Mouse (Mus musculus) splenic B cell, adult 2 months (primary cell): Measurements from ENCODE around the gene Treml1.
"Not testable (repeated sequence)": the region's sequence is repeated elsewhere in the genome, so short reads cannot be mapped to it uniquely, and the experiment has no call there.

Source experiments
- DNase-seq: peaks from one replicate; pipeline ENCODE4 v3.0.0-alpha.2; 2011; ENCODE audit warnings: low read depth, low spot score
- H3K27me3 ChIP-seq: 2 replicates; pipeline ENCODE4 v1.6.1; 2012; ENCODE audit warnings: mild to moderate bottlenecking, low read length, moderate library complexity, mixed read lengths; ENCODE audit not compliant: control insufficient read depth, poor library complexity, insufficient read depth, severe bottlenecking
- H3K36me3 ChIP-seq: 2 replicates; pipeline ENCODE4 v1.6.1; 2012; ENCODE audit warnings: mild to moderate bottlenecking, low read length, moderate library complexity, mixed read lengths; ENCODE audit not compliant: control insufficient read depth, poor library complexity, insufficient read depth, severe bottlenecking

The Treml1 gene

GRCm38 (mm10) chr17:48345824-48346223, 13.9 kb upstream of the Treml1 start:
- no peak for DNase-seq
- Histone ChIP-seq H3K36me3 (no peaks in the 10 kb centered on the region), H3K27me3 (no peaks in the 10 kb centered on the region)

DNA sequence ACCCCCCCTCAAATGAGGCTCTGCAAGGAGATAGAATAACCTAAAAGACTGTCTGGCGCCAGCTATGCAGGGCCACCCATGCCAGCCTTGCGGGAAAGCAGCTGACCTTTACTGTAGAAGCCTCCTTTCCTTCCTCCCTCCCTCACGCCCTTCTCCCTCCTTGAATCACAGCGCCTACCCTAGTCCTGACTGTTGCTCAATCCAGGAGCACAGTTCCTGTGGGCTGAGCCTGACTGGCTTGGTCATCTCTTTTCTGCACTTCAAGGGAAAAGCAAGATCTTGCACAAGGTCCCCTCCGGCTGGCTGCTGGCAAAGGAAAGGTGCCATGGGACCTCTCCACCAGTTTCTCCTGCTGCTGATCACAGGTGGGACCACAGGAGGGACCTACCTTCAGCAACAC, 13.5 kb upstream of the Treml1 start, which contains the start of gene Trem2:
TSS of gene Trem2 (plus strand) at position 171 of the 400 bp plus-strand sequence.
- Histone ChIP-seq H3K36me3 (no peaks in the 10 kb centered on the region), H3K27me3 (no peaks in the 10 kb centered on the region)
- DNase-seq = no peak

DNA sequence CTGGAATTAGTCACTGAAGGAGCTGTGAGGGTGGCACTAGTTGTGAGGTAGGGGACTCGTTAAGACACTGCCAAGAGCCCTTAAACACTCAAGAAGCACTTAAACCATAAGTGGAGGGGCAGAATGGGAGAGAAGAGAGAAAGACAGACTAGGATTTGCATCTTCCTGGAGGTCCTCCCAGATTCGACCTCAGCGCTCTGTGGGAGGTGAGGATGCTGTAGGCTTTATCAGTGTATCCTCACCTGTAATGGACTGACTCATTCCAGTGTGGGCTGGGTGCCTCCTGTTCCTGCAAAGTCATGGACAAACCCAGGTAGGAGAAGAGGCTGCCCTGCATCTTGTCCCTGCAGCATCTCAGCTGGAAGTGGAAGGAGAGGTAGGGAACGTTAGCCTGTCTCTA, 12.9 kb upstream of the Treml1 start:
- Histone ChIP-seq H3K27me3 (no peaks in the 10 kb centered on the region), H3K36me3 (no peaks in the 10 kb centered on the region)
- DNase-seq = no peak

DNA sequence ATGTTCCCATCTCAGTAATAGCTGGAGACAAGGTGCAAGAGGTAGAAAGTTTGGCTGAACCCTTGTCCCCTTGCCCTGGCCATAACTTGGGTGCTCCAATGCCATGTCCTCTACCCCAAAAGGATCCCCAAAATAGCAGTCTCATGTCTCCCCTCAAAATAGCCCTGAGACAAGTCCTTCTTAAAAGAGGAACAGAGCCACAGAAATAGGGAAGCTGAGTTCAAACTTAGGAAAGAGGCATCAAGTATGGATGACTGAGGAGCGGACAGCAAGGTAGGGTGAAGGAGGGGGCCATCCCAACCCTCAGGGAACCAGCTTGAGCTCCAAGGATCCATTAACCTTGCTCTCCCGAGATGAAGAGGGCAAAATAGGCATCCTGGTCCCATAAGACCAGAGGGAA, 12.4 kb upstream of the Treml1 start:
- no peaks in the 10 kb centered on the region for H3K27me3 ChIP-seq
- no peaks in the 10 kb centered on the region for H3K36me3 ChIP-seq
- no peak for DNase-seq

DNA sequence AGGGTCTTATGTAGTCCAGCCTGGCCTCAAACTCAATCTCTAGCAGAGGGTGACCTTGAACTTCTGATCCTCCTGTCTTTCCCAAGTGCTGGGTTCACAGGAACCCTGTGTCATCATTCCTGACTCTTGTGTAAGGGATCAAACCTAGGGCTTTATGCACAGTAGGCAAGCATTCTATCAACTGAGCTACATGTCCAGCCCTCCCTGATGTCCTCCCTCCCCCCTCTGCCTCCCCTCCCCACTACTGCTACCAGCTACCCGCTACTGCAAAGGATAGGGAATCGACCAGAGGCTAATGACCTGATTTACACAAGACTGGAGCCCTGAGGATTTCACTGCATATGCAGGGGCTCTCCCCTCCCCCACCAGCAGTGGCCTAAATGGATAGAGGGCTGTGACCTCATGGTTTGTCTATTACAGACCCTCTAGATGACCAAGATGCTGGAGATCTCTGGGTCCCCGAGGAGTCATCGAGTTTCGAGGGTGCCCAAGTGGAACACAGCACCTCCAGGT, 9.0 kb upstream of the Treml1 start:
- DNase-seq = no peak
- no peaks in the 10 kb centered on the region for H3K36me3 ChIP-seq
- no peaks in the 10 kb centered on the region for H3K27me3 ChIP-seq

DNA sequence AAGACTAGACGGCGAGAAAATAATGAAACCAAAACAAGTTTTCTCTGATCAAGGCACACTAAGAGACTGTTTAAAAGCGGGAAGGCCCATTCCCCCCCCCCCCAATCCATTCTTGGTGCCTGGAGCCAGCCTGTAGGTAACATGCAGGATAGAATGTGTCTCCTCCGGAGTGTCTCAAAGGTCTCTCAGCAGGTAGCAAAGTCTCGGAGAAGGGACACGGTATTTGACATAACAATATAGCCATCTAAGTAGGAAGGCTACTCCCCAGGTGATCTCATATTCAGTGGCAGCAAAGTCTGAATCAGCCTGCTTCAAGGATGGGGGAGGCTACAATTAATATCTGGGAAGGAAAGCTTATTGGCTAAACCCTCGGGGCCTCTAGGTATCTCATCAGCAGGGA, 6.7 kb upstream of the Treml1 start:
- not testable (repeated sequence) for DNase-seq, H3K27me3 ChIP-seq, H3K36me3 ChIP-seq

- no peaks in the 10 kb centered on the region for H3K27me3 ChIP-seq
- no peak for DNase-seq
- H3K36me3 ChIP-seq = no peaks in the 10 kb centered on the region
Measured at GRCm38 (mm10) chr17:48355822-48356221, 3.9 kb upstream of the Treml1 start.

- no peak for DNase-seq
- no peaks in the 10 kb centered on the region for H3K36me3 ChIP-seq
- no peaks in the 10 kb centered on the region for H3K27me3 ChIP-seq
Measured at GRCm38 (mm10) chr17:48357892-48358291, 1.8 kb upstream of the Treml1 start.

DNA sequence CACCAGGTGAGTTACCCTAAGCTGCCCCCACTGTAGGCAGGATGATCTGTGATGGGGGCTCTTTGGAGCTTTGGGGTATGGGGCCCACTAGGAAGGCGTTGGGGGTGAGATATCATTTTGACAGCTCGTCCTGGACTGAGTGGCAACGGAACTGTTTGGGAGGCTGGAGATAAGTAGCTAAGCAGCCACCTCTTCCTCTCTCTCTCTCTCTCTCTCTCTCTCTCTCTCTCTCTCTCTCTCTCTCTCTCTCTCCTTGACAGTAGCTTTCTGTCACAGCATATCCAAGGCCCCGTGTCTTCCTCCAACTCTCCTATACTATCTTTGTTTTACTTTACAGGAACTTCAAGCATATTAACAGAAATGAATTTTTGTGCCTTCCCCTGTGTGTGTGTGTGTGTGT, 746 bp downstream of the Treml1 start:
- Histone ChIP-seq H3K36me3 (no peaks in the 10 kb centered on the region), H3K27me3 (no peaks in the 10 kb centered on the region)
- DNase-seq = no peak

DNA sequence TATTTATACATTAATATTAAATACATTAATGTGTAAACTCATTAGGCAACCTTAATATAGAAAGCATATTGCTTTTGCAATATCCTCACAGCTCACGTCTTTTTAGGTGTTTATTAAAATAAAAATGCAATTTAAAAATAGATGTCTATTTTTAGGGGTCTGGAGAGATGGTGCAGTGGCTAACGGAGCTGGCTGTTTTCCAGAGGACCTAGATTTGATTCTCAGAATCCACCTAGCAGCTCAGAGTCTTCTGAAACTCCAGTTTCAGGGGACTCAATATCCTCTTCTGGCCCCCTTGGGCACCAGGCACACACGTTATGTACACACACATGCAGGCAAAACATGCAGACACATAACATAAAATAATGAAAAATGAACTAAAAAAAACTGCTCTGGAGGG, 2.6 kb downstream of the Treml1 start:
- Histone ChIP-seq H3K27me3 (no peaks in the 10 kb centered on the region), H3K36me3 (no peaks in the 10 kb centered on the region)
- DNase-seq = no peak

DNA sequence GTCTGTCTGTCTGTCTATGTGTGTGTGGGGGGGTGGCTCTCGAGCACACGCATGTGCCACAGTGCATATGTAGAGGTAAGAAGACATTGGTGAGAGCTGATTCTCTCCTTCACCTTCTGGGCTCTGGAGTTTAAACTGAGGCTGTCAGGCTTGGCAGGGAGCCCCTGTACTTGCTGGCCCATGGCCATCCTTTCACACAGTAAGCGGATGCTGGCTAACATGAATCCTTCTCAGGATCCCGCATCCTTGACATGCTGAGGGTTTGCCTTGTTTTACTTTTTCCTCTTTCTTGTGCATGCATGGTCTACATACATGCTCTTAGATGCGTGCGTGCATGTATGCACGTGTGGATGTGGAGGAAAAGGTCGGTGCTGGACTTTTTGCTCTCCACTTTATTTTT, 3.2 kb downstream of the Treml1 start:
- DNase-seq = no peak
- Histone ChIP-seq H3K36me3 (no peaks in the 10 kb centered on the region), H3K27me3 (no peaks in the 10 kb centered on the region)

DNA sequence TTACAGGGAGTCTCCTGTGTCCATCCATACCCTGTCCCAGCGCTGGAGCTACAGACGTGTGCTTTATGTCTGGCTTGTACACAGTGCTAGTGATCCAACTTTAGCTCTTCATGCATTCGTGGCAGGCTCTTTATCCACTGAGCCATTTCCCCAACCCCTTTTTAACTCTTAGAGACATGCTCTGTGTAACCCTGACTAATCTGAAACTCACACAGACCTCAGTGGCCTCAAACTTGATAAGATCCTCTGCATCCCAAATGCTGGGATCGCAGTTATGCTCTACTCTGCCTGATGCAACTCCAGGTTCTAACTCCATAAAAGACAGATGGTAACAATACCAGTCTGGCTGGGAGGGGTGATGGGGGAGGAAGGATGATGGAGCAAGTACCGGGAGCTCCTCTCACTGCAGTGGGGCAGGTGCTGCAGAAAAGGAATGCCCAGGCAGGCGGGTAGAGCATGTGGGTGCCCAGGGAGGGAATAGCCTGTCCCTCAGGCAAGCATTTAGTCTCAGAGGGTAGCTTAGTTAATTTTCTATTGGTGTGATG, 3.8 kb downstream of the Treml1 start:
- DNase-seq = no peak
- Histone ChIP-seq H3K27me3 (no peaks in the 10 kb centered on the region), H3K36me3 (no peaks in the 10 kb centered on the region)

DNA sequence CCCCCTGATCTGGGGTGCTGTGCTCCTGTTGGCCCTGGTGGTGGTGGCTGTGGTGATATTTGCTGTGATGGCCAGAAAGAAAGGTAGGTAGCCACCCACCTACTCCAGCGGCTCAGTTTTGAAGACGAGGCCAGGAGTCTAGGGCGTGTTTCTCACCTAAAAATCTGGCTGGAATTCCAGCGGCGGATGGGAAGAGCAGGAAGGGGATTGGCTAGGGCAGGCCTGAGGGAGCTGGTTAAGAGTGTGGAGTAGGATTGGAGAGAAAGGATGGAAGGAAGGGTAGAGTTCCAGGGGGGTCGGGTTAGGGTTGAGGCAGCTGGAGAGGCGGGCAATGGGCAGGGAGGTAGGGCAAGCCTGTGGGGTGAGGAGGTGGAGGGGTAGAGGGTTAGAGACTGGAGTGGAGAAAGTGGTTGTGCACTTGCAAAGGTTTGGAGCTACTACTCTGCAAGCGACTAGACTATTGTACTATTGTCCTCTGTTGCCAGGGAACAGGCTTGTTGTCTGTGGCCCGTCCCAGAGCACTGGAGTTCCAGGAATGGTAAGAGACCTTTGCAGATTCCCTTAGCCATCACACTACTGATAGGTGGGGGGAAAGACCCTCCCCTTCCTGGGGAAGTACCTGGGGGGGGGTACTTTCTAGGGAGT, 5.9 kb downstream of the Treml1 start:
- no peak for DNase-seq

DNA sequence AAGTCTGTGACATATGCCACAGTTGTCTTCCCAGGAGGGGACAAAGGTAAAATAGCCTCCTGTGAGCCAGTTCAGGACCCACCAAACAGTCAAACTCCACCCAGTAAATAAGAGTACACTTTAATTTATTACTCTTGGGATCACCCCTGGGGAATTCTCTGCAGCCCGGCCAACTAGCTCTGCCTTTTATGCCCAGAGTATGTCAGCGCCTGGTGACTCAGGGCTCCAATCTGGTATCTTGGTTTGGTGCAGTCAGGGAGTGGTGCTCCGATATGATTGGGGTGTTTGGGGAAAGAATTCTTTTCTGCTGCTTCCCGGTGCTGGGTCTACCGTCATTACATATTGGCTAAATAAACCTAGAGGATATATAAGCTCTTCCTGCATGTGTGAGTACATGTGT, 7.1 kb downstream of the Treml1 start:
- DNase-seq = no peak
- H3K36me3 ChIP-seq = no peaks in the 10 kb centered on the region
- no peaks in the 10 kb centered on the region for H3K27me3 ChIP-seq

More for the DNA sequence above, 5.9 kb downstream of the Treml1 start:
- H3K27me3 ChIP-seq = no peaks in the 10 kb centered on the region
- no peaks in the 10 kb centered on the region for H3K36me3 ChIP-seq

- Histone ChIP-seq H3K27me3 (no peaks in the 10 kb centered on the region), H3K36me3 (no peaks in the 10 kb centered on the region)
- DNase-seq = no peak
Measured at GRCm38 (mm10) chr17:48371621-48372020, 11.9 kb downstream of the Treml1 start.

DNA sequence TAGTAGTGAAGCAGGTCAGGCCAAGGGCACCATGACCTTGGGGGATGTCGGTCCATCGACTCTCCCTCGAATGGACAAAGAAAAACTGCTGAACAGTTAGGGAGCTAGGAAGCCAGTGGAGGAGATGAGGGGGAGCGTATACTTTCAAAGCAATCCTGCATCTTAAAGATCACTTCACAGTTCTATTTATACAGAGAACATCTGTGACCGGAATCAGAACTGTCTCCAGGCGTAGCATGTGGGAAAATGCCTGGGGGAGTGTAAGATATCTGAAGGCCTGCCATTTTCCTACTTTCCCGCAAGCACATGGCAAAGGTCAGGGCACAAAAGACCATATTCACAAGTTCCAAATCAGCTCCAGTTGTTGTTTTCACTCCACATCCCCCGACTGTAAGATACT, 13.3 kb downstream of the Treml1 start:
- no peak for DNase-seq
- H3K36me3 ChIP-seq = no peaks in the 10 kb centered on the region
- H3K27me3 ChIP-seq = no peaks in the 10 kb centered on the region
